Mouse (Mus musculus) gastrocnemius, postnatal 14 days (tissue): Measurements from ENCODE around the gene C130050O18Rik. TPM values are rescaled to one million over a fixed set of nuclear protein-coding genes. Genes with fewer than 3 reads are reported as not detected.

ENCODE experiments used
- DNase-seq: peaks from one replicate; pipeline ENCODE4 v3.0.0; 2021; ENCODE audit warnings: mixed read lengths
- intact Hi-C: fragments of 180-260 bp; cut with DNase I; formaldehyde crosslinking; loops from one replicate; pipeline ENCODE4 v1.15.1; 2025; ENCODE audit warnings: low total_unique reads
- total RNA-seq, 2 experiments: library from RNA; stranded (reverse); gene quantifications; 2 replicates each; pipeline ENCODE4 v1.2.3; 2021

C130050O18Rik gene
- total RNA-seq, 2 experiments from 2014 or later, result 0.39 to 0.60 TPM

DNA sequence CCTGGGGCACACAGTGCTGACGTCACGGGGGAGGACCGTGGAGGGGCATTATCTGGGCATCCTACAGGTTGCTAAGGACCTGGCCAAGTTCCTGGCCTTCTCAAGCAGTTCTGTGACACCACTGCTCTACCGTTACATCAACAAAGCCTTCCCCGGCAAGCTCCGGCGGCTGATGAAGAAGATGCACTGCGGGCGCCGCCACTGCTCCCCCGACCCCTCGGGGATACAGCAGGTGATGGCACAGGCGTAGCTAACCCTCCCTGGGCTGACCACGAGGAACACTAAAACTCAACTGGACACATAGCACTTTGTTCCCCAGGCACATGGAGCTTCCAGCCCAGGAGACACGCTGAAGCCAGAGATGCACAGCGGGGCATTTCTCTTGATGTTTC, 11.9 kb upstream of the C130050O18Rik start:
- no peak for DNase-seq
- intact Hi-C loops, result no loop called here

DNA sequence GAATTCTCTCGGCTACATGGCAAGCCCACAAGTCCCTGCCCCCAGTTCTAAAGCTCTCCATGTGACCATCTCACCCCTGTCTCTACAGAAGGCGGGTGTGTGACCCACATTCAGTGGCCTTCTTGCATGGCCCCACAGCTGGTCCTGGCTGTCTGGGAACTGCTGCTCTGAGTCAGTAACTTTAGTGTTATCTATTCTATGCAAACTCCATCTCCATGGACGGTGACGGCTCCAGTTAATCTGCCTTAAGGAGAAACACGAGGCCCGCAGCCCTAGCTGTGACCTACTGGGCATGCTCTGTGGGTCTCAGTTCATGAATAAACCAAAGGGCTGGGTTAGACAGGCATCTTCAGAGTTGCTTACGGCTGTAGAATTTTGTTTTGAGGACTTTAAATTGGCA, 10.7 kb upstream of the C130050O18Rik start:
- DNase-seq, result no peak
- intact Hi-C loops, result no loop called here

DNA sequence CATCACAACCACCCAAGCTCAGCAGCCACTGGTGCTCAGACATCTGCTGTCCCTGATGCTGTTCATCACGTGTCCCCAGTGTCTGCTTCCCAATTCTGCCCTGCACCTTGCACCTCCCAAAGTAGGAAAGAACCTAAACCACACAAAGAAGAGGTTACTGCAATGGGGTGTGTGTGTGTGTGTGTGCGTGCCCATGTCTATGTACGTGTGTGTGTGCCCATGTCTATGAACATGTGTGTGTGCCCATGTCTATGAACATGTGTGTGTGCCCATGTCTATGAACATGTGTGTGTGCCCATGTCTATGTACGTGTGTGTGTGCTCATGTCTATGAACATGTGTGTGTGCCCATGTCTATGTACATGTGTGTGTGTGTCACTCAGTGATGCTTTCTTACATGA, 9.6 kb upstream of the C130050O18Rik start:
- intact Hi-C loops, result no loop called here
- DNase-seq, result no peak

DNA sequence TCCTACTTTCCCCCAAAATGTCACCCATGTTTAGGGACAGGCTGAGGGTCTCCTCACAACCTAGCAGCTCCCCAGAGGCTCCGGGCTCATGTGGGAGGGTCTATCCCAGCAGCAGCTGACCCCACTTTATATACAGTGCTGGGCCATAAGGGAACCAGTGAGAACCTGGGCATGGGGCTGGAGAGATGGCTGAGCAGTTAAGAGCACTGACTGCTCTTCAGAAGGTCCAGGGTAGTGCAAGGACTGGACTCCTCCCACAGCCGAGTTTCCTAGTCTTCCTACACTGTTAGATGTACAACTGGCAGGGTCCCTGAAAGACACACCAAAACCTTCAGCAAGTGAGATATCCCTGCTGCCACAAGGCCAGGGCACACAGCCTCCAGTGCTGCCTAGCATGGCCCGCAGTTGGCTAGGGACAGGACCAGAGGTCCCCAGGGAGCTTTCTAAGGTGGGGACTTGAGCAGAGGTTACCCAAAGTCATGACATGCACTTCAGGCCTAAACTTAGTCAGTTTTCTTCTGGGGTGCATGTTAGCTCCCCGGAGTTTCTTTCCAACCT, 7.6 kb upstream of the C130050O18Rik start:
- DNase-seq, result no peak
- intact Hi-C loops, result no loop called here

DNA sequence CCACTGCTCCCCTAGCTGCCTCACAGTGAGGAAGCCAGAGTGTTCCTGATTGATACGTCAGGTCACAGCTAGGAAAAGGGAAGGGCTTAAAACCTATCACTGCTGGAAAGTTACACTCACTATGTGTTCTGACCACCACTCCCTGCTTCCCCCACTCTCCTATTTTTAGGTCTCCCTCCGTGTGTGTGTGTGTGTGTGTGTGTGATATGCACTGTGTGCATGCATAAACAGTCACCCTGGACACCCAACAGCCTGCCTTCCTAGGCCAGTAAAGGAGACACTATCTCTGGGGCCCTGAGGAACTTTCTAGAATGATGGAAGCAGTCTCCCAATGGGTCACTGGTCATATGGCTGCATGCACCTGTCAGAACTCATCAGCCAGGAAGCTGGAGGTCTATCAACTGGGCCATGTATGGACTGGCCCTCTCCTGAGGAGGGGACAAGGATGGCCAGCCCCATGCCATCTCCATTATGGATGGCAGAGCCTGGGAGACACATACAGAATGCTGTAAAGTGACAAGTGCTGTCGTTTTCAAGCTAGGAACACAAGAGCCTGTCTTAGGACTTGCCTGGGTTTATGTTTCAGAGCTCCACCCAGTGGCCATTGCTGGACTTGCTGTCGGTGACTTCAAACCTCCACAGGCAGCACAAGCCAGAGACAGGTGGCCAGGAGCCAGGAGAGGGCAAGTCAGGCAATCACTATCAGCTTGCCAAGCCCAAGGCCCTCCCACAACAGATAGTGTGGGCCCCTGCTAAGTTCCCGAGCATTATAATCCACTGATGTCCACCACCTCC, 6.9 kb upstream of the C130050O18Rik start:
- DNase-seq, result peak; percentile 96
- intact Hi-C loops, result no loop called here

DNA sequence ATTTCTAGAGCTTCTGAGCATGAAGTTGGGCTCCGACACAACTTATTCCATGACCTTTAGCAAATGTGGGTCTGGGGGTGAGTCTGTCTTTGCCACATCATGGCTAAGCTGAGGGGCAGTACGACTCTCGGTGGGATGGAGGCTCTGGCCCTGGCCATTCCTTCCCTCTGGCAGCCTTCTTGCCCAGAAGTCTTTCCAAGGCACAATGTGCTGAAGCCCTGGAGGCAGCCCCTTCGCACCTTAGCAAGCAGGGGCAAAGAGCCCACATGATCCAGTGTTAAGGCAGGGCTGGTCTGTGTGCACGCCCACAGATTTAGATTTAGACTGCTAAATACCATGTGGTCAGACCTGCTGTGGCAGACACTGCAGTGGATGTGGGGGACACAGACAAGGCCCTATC, 6.3 kb upstream of the C130050O18Rik start:
- intact Hi-C loops, result no loop called here

DNA sequence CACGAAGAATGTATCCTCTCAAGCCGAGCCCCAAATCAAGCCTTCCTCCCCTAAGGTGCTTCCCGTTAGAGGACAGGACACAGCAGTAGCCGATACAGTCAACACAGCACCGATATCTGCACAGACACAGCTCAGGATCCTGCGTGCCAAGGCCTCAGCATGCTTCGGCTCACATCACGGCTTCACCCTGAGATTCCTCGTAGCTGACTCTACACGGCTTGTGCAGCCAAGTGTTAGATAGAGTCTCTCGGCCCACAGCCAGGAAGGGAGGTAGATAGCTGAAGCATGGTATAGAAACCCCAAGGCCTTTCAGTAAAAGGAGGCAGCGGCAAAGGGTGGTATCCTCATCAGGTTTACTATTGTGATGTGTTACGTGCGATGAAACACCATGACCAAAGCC, 5.1 kb upstream of the C130050O18Rik start:
- no peak for DNase-seq
- intact Hi-C loops, result no loop called here

More for the DNA sequence above, 6.3 kb upstream of the C130050O18Rik start:
- DNase-seq, result no peak

DNA sequence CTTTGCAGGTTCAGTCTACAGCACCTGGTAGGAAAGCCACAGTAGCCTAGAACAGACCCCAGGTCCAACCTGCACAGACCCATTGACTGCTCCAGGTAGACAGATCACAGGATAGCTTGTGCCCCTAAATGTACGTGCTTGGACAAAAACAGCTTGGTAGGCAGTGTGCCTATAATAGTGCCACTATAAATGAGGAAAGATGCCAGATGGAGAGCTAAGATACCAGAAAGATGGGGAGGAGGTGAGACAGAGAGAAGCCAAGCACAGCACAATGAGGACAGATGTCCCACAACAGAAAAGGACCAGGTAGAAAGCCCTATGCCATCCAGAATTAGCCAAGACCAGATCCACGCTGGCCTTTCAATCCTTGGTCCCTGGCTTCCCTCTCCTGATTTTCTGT, 3.0 kb upstream of the C130050O18Rik start:
- intact Hi-C loops, result loop anchor here (2.0 kb wide), 1 partner anchor 41 kb away; no protein-coding TSS in a partner anchor
- no peak for DNase-seq

DNA sequence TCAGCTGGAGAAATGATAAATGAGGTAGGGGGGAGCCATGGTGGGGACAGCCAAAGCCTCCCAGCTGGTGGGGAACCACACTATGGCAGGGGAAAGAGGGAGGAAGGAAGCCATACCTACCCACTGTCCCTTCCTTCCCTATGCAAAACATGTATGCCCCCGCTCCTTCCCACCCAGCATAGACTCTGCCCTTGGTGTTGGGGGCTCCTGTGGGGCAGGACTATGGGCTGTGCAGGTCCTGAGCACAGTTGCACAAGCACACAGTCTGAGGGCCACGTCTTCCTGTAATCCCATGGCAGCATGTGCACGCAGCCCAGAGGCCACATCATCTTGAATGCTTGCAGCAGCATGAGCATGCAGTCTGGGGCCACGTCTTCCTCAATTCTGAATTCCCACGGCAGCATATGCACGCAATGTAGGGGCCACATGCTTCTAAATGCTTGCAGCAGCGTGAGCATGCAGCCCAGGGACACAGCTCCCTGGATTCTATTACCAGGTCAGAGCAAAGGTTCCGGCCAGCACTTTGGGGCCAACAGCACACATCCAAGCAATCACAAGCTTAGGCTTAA, 1.3 kb upstream of the C130050O18Rik start:
- DNase-seq, result no peak
- intact Hi-C loops, result loop anchor here (2.0 kb wide), 1 partner anchor 43 kb away; no protein-coding TSS in a partner anchor

DNA sequence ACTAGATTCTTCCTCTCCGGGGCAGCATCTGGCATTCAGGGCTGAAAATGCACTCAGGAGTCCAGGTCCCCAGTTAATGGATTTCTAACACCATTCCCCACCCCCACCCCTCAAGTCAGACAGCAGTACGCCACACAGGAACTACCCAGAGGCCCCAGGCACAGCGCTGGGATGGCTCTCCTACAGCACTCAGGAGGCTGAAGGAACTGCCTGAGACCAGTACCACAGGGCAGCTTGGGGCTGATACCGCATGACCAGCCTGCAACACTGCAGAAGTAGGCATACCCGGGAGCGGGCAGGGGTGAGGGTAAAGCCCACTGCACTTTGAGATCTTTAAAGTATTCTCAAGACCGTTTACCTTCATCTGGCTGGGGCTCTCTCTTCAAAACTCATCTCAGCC, 398 bp downstream of the C130050O18Rik start:
- DNase-seq, result no peak

DNA sequence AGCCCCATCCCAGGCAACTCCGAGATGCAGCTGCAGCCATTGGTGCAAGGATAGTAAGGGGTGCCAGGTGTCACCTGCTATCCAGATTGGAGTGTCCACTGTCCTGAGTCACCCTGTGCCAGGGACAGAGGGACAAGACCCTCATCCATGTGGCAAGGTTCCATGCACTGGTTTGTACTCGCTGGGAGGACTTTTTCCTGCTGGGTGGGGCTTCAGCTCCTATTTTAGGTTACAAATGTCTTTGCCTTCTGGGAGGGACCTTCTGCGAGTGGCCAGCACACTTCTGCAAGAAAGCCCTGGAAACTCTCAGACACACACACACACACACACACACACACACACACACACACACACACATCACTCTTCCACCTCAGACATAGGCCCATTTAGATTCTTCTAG, 873 bp downstream of the C130050O18Rik start:
- intact Hi-C loops, result no loop called here
- no peak for DNase-seq

More for the DNA sequence above, 398 bp downstream of the C130050O18Rik start:
- intact Hi-C loops, result no loop called here

DNA sequence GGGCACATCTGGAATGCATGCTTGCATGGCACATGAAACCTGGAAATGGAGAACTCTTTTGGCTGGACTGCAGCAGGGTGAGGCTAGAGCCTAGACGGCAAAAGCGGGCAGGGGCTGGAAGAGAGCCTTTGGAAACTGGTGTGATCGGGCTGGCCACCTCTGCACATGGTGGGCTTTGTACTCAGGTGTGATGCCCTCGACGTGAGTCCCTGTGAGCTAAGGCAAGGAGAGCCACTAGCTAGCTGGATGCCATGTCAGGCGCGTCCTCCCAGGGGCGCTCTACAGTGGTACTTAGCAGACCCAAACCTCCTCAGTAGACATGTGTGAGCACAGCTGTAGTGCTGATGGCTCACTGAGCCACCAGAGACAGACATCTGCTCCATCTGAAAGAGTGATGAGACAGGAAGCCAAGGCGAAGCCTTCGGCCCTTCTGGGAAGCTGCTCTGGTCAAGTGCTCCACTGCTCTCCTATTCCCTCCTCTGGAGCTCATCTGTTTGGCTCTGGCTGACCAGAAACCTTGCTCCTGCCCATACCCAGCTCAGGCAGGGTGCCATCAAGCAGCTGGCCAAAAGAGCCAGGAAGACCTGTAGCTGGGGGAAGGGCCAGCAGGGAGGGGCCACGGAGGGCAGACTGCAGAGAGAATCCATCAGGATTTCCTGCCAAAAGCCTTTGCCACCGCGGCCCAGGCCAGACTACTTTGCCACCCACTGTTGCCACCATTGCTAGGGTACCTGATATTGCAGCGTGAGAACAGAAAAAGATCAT, 2.2 kb downstream of the C130050O18Rik start:
- DNase-seq, result peak; percentile 66
- intact Hi-C loops, result no loop called here

DNA sequence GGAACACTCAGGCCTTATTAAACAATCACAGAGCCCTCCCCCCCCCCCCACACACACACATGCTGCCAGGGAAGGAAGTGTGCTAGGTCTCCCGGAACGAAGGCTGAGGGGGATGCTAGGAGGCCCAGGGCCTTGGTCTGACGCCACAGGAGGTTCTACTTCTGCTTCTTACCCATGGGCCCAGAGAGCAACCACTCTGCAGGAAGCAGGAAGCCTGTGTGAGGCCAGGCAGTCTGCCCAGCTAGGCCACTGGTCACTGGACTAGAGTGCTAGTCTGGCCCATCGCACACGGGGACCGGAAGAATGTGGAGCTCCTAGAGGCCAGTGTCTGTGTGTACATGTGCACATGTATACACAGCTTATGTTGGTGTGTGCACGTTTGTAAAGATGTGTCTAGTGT, 3.4 kb downstream of the C130050O18Rik start:
- no peak for DNase-seq
- intact Hi-C loops, result no loop called here

DNA sequence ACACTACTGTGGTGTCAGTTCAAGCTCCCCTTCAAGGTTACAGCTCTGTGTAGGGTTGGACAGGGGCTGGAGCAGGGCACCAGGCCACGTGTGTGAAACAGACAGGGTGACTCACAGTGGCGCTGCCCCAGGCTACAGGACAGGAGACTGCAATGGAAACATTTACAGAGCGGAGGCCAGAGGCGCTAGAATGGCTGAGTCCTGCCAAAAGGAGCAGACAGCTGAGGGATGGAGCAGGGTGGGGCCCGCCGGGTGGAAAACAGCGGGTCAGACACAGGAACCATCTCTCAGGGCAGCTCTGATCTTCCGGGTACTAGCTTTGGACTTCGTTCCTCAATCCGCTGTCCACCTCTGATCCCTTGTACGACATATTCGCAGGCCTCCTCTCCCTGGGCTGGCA, 4.3 kb downstream of the C130050O18Rik start:
- peak; percentile 89 for DNase-seq
- intact Hi-C loops, result no loop called here

DNA sequence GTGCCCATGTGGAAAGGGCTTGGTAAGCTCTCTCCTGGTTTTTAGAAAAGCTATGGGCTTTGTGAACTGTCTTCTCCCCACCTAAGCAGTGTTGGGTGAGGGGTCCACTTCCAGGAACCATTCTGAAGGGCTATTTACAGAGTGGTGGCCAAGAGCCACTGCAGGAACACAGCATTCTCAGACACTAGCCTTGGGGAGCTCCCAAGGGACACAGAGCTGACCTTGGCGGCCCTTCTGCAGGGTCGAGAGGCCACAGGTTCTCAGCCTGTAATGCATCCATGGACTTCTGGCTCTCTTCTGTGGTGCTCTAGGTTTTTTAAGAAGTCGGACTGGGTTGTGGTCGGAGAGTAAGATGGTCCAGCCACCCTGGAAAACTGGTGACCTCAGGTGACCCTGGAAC, 5.0 kb downstream of the C130050O18Rik start:
- intact Hi-C loops, result loop anchor here (5.0 kb wide), 1 partner anchor 52 kb away; the partner anchor contains the start of gene 3110082I17Rik
- DNase-seq, result no peak

DNA sequence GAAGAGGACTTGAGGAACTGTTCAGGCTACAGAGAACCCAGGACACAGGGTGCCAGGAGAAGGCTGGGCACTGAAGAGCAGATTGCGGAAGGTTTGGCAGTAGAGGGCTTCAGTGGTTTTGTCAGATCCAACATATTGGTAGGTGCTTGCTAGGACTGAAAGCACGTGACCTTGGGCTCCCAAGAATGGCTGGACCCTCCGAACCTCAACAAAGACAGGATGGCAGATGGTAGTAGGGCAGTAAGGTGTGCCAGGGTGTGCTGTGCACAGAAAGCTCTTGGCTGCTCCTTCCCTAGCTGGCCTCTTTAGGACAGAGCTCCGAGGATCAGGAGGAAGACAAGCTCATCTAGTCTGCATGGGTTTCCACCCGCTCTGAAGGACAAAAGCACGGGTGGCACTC, 6.0 kb downstream of the C130050O18Rik start:
- DNase-seq, result no peak
- intact Hi-C loops, result loop anchor here (5.0 kb wide), 1 partner anchor 51 kb away; the partner anchor contains the start of gene 3110082I17Rik

DNA sequence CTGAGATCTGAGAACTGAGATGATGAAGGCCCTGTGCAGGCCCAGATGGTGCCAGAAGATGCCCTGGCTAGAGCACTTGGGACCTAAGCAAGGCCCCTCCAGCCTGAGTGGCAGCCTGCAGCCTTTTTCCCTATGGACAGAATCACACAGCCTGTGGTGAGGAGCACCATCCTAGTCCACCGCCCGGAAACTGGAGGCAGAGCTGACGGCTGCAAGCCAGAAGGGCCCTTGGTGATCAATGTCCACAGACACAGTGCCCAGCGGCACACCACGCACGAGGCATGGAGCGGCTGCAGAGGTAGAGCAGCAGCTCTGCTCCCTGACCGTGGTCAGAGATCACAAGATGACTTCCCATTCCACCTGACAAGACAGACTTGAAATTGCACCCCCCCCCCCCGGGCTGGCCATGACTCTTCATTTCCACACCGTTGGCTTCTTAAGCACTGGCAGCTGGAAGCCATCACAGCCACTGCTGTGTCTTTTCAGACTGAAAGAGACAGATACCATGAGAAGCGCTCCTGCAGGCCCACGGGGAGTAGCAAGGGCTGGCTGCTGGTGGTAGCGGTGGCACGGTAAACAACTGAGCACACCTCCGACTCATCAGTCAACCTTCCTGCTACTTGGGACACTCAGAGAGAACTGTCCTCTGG, 6.7 kb downstream of the C130050O18Rik start:
- intact Hi-C loops, result loop anchor here (5.0 kb wide), 1 partner anchor 51 kb away; the partner anchor contains the start of gene 3110082I17Rik
- no peak for DNase-seq

DNA sequence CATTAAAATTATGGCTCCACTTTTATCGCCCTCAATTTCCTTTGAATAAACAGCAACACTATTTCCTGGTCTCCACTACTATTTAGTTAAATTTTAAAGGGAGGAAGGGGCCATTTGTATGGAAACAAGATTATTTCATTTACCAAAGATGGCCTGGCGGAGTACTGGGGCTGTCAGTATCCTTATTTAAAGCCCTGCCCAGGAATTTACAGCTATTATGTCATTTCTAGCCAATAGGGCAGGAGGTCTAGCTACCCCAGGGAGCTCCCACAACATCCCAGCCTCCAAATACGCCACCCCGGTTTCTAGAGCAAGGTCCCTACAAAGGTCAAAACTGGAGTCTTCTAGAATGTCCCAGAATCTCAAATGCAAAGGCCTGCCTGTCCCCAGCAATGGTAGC, 8.5 kb downstream of the C130050O18Rik start:
- intact Hi-C loops, result loop anchor here (5.0 kb wide), 1 partner anchor 49 kb away; the partner anchor contains the start of gene 3110082I17Rik
- no peak for DNase-seq

DNA sequence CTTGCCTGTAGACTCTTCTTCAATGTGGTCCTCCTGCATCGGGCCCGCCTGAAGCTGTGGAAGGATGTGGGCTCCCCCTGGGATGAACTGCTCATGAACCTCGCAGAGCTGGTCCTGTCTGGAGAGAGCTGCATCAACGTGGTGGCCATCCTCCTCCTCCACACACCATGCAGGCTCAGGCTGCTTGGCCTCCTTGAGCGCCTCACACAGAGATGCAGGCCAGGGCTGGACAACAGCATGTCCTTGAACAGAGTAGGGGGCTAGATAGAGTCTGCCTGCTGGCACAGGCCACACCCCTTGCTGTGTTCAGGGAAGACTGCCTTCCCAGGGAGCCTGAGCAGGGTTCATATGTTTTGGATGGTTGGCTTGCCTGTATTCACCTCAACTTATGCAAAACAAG, 9.9 kb downstream of the C130050O18Rik start:
- no peak for DNase-seq
- intact Hi-C loops, result no loop called here
